Mouse (Mus musculus) Muller cell, postnatal 12 days (primary cell): ENCODE results near the gene Zbtb20.
"Not testable (repeated sequence)": the region's sequence is repeated elsewhere in the genome, so short reads cannot be mapped to it uniquely, and the experiment has no call there.

Experiments
- DNase-seq: peaks from one replicate; pipeline ENCODE4 v3.0.0-alpha.2; 2015; ENCODE audit errors: inconsistent ontology term

The Zbtb20 gene

DNA sequence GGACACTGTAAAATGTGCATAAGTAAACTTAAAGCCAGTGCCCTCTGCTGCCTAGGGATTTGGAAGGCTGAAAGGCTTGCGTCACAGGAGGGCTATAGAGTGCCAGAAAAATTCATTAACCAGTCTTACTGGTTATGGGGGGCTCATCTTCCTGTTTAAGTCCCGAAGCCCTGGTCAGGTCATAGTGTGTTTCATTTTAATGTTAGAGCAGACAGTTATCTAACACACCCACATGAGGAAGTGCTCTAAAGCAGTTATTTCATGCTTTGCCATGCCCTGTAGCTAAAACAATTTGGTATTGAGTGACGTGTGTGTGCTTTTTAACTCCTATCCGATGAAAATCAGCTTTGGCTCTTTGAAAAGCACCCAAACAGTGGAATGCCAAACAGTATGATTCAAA is 34.3 kb downstream of the Zbtb20 start:
- peak; percentile 77 for DNase-seq

DNA sequence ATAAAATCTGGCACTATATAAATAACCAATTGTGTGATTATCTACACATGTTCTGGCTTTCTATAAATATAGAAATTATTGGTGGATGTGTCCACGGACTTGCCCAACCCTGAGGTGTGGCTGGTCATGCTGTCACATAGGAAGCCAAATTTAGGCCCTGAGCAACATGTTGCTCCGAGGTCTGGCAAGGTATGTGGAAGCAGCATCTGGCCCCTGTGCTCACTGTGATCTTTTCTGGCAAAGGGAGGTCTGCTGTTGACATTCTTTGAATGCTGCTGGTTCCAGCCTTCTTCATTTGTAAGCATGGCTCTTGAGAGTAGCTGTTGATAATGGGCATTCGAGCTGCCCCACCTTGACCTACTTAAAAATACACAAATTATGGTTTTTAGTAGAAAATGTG is 35.0 kb downstream of the Zbtb20 start:
- no peak for DNase-seq

DNA sequence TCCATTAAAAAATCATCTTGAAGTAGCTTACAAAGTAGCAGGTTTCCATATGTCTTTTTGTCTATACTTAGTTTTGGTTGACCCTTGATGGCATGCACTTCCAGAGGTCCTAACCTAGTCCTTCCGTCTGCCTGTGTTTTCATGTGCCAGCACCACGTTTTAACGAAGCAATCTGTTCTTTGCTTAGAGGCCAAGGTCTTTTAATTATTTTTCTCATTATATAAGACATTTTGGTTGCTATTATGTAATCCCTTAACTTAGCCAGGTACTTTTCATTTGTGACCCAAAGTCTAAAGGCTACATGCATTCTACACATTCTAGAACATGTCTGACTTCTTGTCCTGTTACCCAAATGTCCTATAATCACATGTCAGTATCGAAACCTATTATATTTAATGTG is 35.6 kb downstream of the Zbtb20 start:
- DNase-seq, result no peak

DNA sequence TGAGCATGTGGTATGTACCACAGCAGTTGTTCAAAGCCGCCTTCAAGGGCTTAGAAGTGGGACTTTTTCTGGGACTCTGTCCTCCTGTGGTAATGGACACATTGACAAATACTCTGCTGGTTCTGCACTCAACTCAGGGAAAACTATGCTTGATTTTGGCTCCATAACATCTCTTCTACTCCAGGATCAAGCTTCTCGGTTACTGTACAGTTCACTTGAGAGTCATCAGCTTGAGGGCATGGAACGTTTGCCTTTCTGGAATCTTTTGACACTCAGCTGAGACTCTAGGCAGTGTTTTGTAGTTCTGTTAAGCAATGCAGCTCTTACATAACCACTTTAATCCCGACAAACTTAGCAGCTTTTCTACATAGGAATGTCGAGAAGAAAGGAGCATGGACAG is 36.1 kb downstream of the Zbtb20 start:
- peak; percentile 19 for DNase-seq

DNA sequence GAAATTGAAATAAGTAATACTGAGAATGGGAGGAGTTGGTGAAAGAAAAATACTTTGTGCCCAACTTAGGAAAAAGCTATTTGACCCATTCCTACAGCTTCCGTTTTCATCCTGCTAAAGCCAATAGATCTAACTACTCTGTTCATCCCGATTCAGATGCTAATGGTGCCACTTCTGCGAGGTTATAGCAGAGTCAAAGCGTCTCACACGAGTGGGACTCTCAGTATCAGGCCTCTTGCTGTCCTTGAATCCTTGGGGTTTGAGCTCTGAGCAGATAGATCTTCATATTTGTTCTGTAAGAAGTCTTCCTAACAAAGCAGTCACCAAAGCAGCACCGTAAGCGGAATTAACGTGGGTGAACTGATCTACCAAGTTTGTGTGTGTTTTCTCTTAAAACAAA is 37.6 kb downstream of the Zbtb20 start:
- DNase-seq, result peak; percentile 16

DNA sequence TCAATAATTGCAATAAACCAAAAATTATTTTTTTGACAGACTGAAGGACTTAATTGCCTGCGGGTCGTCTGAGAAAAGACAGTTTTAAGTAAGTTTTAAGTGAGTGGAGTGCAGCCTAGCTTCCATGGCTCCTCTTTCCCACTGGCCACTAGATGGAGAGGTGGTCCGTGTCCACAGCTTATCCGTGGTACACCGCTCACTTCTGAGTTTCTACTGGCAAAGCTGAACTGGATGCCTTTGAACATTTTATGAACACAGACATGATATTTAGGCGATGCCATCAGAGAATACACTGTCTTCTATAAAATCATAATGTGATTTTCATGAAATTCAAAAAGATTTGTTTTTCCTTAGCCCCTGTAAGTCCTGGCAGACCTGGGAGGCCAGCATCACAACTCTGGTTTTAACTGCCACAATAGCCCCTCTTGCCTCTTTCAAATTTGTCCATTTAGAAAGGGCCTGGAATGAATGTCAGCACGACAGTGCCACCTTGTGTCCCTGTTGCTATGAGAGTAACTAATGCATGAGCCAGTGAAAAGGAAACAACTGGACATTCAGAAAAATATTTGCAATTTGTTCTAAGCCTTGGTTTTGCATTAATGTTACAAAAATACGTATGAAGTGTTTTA is 38.9 kb downstream of the Zbtb20 start:
- peak; percentile 73 for DNase-seq

DNA sequence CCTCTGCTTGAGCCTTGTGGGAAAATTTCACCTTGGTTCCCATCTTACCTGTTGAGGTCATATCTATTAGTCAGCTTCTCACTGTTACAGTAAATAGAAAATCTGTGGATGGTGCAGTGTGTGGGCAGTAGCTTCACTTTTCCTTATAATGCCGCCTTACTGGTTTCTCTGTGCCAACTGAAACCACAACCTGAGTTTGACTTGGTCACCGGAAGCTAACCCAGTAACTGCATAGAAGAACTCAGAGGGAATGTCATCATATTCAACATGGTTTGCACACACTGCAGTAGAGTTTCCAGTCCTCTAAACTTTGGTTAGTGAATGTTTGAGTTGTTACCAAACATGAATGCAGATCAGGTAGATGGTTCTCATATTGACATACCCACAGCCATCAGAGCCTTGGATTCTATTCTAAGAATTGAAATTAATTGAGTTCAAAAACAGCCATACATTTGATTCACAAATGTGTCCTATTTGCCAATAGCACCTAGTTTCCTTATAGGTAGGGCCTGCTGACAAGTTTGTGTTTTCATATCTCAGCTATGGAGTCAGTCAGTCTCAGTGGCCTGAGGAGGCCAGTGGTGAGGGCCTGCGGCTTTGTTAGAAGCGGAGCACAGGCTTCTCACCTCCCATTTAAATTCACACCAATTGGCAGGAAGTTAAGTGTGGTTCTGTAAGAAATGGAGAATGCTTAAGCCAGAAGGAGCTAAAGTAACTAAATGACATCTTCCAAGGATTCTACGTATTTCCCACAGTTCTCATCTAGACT is 44.5 kb downstream of the Zbtb20 start:
- DNase-seq, result no peak

DNA sequence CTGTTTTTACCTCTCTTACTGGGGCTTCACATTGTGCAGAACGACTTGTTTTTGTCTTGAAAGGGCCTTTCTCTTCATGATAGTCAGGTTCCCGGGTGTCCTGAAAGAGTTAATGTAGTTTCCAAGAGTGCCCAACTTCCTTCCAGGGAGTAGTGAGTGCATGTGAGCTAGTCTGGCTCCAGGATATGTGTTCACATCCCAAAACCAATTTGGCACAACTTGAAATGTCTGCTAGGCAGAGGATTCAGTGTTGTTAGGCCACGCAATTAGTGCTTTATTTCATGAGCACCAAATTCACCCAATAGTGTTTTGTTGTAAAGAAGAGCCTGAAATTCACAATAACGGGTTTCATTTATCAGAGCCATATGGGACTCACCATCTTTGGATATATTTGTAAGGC is 45.8 kb downstream of the Zbtb20 start:
- no peak for DNase-seq

DNA sequence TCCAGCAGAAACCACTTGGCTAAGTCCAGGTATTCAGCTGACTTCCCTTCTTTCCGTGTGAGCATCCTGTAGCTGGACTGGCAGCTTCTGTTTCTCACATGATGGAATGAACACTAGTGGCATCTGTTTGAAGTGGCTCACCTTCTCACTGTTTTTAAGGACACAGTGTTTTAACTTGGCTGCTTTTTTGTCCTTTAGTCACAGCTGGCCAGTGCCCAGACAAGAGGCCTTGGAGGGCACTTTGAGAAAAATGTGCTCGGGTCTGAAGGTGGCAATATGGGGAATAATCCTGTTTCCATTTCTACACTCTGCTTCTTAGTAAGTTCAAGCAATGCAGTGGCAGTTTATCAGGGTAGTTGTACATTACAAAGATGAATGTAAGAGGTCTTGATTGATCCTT is 62.5 kb downstream of the Zbtb20 start:
- no peak for DNase-seq

DNA sequence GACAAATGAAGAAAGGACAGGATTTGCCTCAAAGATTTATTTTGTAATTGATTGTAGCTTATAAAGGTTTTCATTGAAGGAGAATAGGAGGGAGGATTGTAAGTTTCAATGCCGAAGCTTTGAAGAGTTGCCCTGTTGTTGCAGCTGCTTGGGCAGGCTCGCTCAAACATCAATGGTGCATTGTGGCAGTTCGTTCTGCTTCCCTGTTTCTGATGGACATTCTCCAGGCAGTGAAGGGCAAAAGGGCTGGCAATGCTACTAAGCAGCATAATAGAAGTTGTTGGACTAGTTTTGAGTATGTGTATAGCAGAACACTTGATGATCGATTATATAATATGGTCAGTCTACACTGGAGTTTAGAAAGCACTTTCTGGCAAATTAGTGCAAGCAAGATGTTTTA is 71.3 kb downstream of the Zbtb20 start:
- DNase-seq, result peak; percentile 68

DNA sequence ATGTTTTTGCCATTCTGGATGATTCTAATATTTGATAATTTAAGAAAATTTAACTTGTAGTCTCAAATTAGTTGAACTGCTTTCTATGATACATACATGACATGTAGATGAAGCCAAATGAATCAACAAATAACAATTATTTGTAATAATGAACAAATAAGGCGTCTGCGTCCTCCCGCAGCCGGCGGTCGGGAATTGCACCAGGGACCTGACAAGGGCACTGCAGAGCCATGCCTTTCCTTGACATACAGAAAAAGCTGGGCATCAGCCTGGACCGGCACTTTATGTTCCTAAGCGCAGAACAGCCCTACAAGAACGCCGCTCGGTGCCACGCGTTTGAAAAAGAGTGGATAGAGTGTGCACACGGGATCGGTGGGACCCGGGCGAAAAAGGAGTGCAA is 79.7 kb downstream of the Zbtb20 start:
- DNase-seq, result not testable (repeated sequence)

DNA sequence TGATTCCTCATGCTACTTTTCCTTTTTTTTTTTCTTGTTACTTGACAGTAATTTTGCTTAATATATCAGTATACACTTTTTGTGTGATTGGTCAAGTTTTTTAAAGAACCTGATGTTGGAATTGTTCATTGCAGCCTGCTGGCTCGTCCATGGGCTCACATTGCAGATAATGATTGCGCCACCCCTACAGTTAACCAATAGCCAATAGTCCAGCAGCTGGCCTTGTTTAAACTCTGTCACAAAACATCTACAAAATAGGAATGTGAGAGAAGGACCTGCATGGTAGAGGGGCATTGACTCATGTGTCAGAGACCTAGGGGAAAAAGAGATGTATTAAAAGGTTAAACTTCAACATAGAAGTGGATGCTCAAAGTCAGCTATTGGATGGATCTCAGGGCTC is 97.2 kb downstream of the Zbtb20 start:
- no peak for DNase-seq

DNA sequence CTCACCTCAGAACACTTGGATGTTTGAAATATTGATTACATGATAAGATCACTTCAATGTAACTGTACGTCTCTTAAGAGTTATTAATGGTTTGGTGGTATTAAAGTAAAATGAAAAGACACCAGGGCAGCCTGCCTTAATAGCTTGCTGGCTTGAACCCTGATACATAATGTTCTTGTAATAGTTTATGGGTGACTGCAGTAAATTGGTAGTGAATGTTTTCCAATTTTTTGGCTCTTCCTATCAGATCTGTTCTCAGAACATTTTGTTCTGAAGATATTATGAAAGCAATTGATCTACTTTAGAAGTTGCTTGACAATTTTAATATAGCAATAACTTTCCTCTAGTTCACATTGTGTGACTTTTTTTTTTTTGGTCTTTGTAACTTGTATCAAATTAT is 123.2 kb downstream of the Zbtb20 start:
- no peak for DNase-seq

DNA sequence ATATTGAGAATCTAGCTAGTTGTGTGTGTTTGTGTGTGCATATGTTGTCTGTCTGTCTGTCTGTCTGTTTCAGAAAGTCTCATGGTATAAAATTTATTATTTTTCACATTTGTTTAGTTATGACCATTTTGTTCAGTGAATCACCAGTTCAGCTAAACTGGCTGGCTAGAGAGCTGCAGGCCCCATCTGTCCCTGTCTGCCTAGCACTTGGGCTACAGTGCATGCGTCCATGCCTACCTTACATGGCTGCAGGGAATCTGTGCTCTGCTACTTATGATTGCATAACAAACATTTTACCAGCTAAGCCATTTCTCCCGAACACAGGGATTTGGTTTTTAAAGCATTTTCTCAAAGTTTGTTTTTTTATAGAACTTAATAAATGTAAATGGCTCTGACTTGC is 150.7 kb downstream of the Zbtb20 start:
- DNase-seq, result no peak

DNA sequence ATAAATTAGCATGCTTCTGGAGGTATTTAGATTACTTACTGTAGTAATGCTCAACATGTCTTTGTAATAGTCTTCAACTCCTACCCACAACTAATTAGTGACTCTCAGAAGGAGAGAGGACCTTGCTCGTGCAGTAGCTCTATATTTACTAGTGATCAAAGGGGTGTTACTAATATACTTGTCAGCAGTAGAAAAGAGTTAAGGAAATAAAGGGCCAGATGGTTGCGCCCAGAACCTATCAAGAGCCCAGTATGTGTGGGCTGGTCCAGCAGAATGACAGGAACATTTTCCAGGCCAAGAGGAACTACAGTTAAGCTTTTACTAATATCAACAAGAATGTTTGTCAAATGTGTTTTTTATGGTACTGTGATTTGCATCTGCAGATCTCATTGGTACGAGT is 153.6 kb downstream of the Zbtb20 start:
- no peak for DNase-seq

DNA sequence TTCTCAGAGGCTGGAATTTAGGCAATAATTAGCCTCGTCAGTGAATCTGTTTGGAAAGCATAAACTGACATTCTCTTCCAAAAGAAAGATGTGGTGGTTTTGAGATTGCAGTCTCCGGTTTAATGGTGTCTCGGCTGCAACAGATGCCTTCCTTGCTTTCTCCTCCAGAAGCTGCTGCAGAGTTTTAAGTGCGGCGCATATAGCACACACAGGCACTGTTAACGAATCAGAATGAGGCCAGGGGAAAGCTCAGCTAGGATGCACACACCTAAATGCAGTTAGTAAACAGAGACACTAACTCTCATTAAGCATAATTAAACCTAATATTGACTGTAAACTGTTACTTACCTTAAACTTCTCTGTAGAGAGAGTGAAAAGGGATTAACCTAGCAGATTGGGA is 160.0 kb downstream of the Zbtb20 start:
- no peak for DNase-seq

DNA sequence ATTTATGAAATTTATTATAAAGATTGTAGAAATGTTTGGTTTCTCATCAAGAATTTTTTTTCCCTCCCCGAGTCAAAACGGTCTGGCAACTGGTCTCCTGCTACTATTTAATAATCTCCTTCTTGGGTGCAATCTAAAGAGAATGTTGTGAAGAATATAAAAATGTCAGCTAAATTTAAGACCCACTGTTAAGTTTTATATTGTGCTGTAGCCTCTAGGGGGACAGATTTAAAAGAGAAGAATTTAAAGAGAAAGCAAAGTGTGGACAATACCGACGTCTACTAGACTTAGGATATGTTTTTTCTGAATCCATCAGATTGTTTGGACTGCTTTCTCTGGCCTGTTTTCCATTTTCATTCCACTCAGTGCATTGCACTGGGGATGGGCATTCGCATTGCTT is 160.8 kb downstream of the Zbtb20 start:
- DNase-seq, result no peak

DNA sequence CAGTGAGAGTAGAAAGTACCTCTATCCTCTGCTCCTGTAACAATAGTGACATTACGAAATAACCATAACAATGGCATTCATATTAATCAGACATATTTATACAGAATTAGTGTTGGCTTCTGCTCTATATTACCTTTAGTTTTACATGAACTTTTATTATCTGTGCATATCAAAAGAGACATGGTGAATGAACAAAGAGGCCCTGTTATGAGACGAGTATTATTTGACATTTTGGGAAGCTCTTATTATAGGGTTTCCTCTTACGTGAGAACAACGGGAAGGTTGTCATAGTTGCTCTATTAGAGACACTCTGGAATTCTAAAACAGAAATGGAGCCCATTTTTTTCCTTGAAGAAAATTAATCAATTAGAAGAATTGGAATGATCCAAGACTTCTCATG is 161.6 kb downstream of the Zbtb20 start:
- peak; percentile 22 for DNase-seq

DNA sequence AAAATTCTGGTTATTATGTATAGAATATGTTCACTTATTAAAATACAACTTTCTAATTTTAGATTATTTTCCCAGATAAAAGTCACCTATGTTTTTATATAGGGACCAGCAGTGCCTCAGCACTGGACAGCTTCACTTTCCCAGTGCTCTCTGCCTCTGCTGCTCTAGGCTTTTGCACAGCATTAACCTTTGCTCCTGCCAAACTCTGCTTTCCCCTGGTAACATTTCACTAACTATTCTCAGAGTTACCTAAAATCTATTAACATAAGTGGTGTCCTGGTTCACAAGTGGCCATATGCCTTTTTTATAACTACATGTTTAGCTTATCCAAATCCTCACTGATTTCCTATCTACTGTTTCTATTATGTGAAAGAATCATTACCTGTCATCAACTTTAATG is 169.9 kb downstream of the Zbtb20 start:
- no peak for DNase-seq

DNA sequence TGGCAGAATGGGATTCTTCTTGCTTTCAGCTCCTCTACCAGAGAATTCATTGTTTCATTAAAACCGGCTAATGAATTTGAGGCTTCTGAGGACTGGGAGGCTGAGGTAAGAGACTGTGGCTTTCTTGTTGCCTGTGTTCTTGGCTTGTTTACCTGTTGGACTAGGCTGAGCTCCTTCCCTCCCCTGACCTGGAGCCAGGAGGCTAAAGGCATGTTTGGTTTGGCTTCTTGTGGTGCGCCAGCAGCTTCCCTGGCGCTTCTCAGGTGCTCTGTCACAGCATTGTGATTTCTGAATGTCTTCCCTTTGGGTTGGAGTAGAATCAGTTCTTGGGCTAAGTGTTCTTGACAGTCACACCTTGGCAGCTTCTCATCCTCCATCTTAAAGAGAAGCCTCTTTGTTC is 171.0 kb downstream of the Zbtb20 start:
- DNase-seq, result no peak

DNA sequence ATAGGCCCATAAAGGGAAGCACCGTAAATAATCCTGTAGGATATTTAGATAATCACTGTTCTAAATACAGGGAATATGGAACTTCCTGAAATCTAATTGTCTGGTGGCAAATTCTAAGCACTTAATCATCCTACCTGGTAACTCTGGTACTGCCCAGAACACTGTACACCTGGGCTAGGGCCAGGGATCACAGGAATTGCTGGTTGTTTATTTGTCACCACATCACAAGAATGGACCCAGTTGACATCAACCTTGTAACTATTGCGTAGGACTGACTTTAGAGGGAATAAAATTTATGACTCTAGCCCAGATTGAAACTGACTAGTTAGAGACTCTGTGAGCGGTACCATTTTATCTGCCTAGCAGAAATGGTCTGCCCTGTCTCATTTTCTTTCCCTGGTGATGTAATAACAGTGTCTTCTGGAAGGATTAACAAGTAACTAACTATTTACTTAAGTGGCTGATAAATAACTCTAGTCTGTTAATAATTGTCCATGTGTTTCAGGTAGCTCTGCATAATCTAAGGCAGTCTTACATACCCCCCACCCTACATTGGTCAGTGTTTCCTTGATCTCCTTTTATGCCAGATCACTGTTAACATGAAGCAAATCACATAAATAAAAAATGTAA is 194.1 kb downstream of the Zbtb20 start:
- no peak for DNase-seq

DNA sequence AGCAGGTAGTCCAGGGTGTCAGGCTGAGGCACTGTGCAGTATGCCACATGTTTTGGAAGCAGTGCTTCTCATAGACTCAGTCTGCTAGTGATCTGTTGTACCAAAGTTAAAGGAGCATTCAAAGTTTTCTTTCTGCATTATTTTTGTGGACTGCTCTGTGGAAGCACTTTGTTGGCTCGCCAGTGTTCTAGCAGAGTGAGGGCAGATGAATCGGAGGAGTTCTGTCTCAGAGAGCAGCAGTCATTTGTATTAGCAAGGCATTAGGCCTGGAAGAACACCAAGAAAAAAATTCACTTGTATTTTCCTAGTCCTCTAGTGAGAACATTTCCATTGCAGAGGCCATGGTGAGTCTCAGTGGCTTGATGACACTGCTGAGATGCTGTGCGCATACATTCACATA is 196.2 kb downstream of the Zbtb20 start:
- peak; percentile 24 for DNase-seq
